Mouse (Mus musculus) G1E (cell line): ENCODE results near the gene Clba1.

Experiments
- CTCF ChIP-seq: IDR thresholded peaks from 2 replicates; pipeline ENCODE4 v1.5.1; 2012; ENCODE audit warnings: low read depth, low read length, inconsistent platforms, mixed read lengths
- GATA2 ChIP-seq: IDR thresholded peaks from 2 replicates; pipeline ENCODE4 v1.6.1; 2012; ENCODE audit warnings: low read depth, low read length, inconsistent platforms, borderline replicate concordance
- POLR2AphosphoS5 ChIP-seq: IDR thresholded peaks from 2 replicates; pipeline ENCODE4 v1.6.1; 2012; ENCODE audit warnings: low read depth, low read length, inconsistent platforms; ENCODE audit not compliant: insufficient replicate concordance

DNA sequence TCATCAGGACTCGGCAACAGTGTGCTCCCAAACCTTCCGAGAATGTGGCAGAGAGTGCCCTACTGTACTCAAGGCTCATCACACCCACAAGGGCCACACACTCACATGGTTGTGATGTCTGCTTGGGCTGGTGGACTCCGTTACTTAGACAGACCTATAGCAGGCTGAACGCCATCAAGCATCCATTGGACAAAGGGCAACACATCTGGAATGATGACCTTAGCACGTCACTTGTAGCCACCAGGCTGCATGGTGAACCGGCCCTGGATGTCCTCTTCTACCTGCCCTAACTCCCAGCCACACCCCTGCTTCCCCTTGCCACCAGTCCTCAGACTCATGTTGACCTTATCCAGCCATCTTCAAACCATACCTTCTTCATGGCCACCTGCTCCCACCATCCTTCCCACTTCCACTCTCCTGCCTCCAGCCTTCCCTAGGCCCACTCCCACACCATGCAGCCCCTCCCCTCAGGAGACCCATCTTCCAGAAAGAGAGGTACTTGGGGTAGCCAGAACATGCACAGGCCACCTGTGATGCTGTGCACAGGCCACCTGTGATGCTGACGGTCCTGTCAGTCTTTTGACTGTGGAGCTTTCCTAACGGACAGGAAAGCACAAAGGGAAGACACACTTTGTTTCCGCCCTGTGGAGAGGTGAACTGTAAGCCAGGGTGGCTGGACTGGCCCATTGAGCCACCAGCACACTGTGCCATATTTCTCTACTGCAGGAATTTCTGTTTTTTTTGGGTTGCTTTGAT lies 50.0 kb downstream of the Clba1 start:
- TF ChIP-seq POLR2AphosphoS5 (no peak), CTCF (no peak), GATA2 (no peak)
